Mouse (Mus musculus) forebrain, embryonic 14.5 days (tissue): ENCODE data around the gene Esr2. TPM values are rescaled to one million over a fixed set of nuclear protein-coding genes. Genes with fewer than 3 reads are reported as not detected.

Experiments
- ATAC-seq: fragments of 200-750 bp; cut with Nextera tagmentation; 2 replicates; pipeline ENCODE4 v1.8.0; 2017; ENCODE audit warnings: mild to moderate bottlenecking, moderate library complexity
- DNase-seq: peaks from one replicate; pipeline ENCODE4 v3.0.0-alpha.2; 2015; ENCODE audit warnings: low spot score
- H3K27ac ChIP-seq: fragments of 300-500 bp; sonication (generic); 2 replicates; pipeline ENCODE4 v1.5.1; 2014; ENCODE audit warnings: low read depth, mild to moderate bottlenecking, control low read depth, low read length, moderate library complexity
- H3K27me3 ChIP-seq: fragments of 300-500 bp; sonication (generic); replicated peaks from 2 replicates; pipeline ENCODE4 v1.6.1; 2014; ENCODE audit warnings: low read length, control low read depth, mixed read lengths; ENCODE audit not compliant: control insufficient read depth, insufficient read depth
- H3K36me3 ChIP-seq: fragments of 300-500 bp; sonication (generic); 2 replicates; pipeline ENCODE4 v1.6.1; 2014; ENCODE audit warnings: low read length, control low read depth; ENCODE audit not compliant: control insufficient read depth, insufficient read depth
- H3K4me1 ChIP-seq: fragments of 300-500 bp; sonication (generic); 2 replicates; pipeline ENCODE4 v1.6.1; 2014; ENCODE audit warnings: antibody characterized with exemption, low read length, control low read depth; ENCODE audit not compliant: control insufficient read depth, insufficient read depth
- H3K4me2 ChIP-seq: fragments of 300-500 bp; sonication (generic); 2 replicates; pipeline ENCODE4 v1.6.1; 2014; ENCODE audit warnings: mild to moderate bottlenecking, control low read depth, low read length
- H3K4me3 ChIP-seq: fragments of 300-500 bp; sonication (generic); 2 replicates; pipeline ENCODE4 v1.5.1; 2014; ENCODE audit warnings: low read depth, low read length, control low read depth
- H3K9ac ChIP-seq: fragments of 300-500 bp; sonication (generic); 2 replicates; pipeline ENCODE4 v1.6.1; 2014; ENCODE audit warnings: mild to moderate bottlenecking, low read length, control low read depth, moderate library complexity
- H3K9me3 ChIP-seq: fragments of 300-500 bp; sonication (generic); replicated peaks from 2 replicates; pipeline ENCODE4 v1.6.1; 2016; ENCODE audit warnings: low read length, control low read depth, mixed read lengths; ENCODE audit not compliant: control insufficient read depth
- WGBS: fragments of 180-500 bp; shearing (Covaris S2); extraction: QIAGEN DNeasy Blood & Tissue Kit; methylation state at CpG from one replicate; pipeline ENCODE4 v1.1.7; 2014; 5-methylcytosine and 5-hydroxymethylcytosine counted together
- polyA plus RNA-seq: library from polyadenylated mRNA; unstranded; fragments of >200 nt; fragmentation: Nextera tagmentation; extraction: Ambion mirVana; gene quantifications from 2 replicates; pipeline ENCODE4 v1.2.1, GENCODE M21; 2014

Gene Esr2
- polyA plus RNA-seq, 1 experiment from 2014 or later = 0.05 TPM

- DNase-seq (no peak), ATAC-seq (no peak)
- no peak overlapping the region for H3K4me3 ChIP-seq
- H3K4me1 ChIP-seq = no peaks in the 10 kb centered on the region
- no peak overlapping the region for H3K4me2 ChIP-seq
- H3K9ac ChIP-seq = no peak overlapping the region
- H3K27ac ChIP-seq = no peak overlapping the region
- no peaks in the 10 kb centered on the region for H3K9me3 ChIP-seq
- no peaks in the 10 kb centered on the region for H3K27me3 ChIP-seq
- H3K36me3 ChIP-seq = peaks cover 97% of the 10 kb centered on the region
- 93% methylated on average over 20 of the region's 20 CpGs for WGBS
Measured at GRCm38 (mm10) chr12:76104596-76105351, 72.3 kb downstream of the Esr2 start.

- 86% methylated on average over 12 of the region's 12 CpGs for WGBS
- ATAC-seq = no peak
- H3K9ac ChIP-seq = no peak overlapping the region
Measured at GRCm38 (mm10) chr12:76102621-76103020, 74.4 kb downstream of the Esr2 start.

DNA sequence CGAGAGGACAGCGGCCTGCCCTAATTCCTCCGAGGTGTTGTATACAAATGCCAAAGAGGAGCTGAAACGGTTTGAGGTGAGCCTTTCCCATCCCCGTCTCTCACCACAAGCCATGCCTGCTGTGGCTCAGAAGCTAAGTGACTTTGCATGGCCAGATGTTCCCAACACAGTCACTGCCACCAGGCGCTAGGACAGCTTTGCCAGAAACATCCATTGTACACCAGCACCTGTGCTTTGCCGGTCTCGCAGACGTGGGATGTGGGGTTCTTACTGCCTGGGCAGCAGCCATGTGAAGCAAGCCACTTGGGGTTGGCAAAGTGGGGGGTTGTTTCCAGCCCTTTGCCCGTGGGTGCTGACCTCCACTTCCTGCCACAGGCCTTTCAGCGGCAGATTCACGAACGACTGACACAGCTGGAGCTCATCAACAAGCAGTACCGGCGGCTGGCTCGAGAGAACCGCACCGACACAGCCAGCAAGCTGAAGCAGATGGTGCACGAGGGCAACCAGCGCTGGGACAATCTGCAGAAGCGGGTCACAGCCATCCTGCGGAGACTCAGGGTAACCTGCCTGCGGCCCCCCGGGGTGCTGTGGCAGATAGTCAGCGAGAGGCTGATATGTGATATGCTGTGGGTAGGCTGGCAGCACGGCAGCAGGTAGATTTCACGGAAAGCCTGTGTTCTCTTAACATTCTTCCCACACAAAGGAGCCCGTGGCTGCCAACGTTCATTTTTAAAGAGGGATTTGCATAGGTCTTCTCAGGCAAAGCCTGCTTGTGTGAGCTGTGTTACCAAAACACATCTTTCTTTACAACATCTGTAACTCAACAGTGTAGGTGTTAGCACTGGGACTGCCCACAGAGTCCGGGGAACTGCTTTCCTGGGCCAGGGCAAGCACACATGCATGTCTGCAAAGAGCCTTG is 81.7 kb downstream of the Esr2 start:
- no peak overlapping the region for H3K4me2 ChIP-seq
- DNase-seq = no peak
- no peak for ATAC-seq
- no peaks in the 10 kb centered on the region for H3K27me3 ChIP-seq
- no peaks in the 10 kb centered on the region for H3K4me1 ChIP-seq
- no peak overlapping the region for H3K9ac ChIP-seq
- WGBS = 84% methylated on average over 30 of the region's 30 CpGs
- H3K9me3 ChIP-seq = no peaks in the 10 kb centered on the region
- H3K4me3 ChIP-seq = no peak overlapping the region
- H3K36me3 ChIP-seq = peaks cover 90% of the 10 kb centered on the region
- no peak overlapping the region for H3K27ac ChIP-seq

More at GRCm38 (mm10) chr12:76102621-76103020, 74.4 kb downstream of the Esr2 start:
- H3K36me3 ChIP-seq = peaks cover 97% of the 10 kb centered on the region
- no peaks in the 10 kb centered on the region for H3K9me3 ChIP-seq
- H3K4me2 ChIP-seq = no peak overlapping the region
- H3K27me3 ChIP-seq = no peaks in the 10 kb centered on the region
- DNase-seq = peak; percentile 22
- no peaks in the 10 kb centered on the region for H3K4me1 ChIP-seq
- H3K4me3 ChIP-seq = no peak overlapping the region
- H3K27ac ChIP-seq = no peak overlapping the region

- no peak for ATAC-seq
- Histone ChIP-seq H3K36me3 (peaks cover 84% of the 10 kb centered on the region), H3K9ac (no peak overlapping the region), H3K4me3 (no peak overlapping the region), H3K9me3 (no peaks in the 10 kb centered on the region), H3K27me3 (no peaks in the 10 kb centered on the region), H3K4me1 (no peaks in the 10 kb centered on the region), H3K4me2 (no peak overlapping the region), H3K27ac (no peak overlapping the region)
- DNase-seq = no peak
- 95% methylated on average over 15 of the region's 15 CpGs for WGBS
Measured at GRCm38 (mm10) chr12:76093613-76094588, 83.2 kb downstream of the Esr2 start.

- ATAC-seq (no peak), DNase-seq (no peak)
- 95% methylated on average over 11 of the region's 11 CpGs for WGBS
- no peak overlapping the region for H3K9ac ChIP-seq
- peaks cover 81% of the 10 kb centered on the region for H3K36me3 ChIP-seq
- no peaks in the 10 kb centered on the region for H3K4me1 ChIP-seq
- no peaks in the 10 kb centered on the region for H3K9me3 ChIP-seq
- no peak overlapping the region for H3K4me2 ChIP-seq
- no peaks in the 10 kb centered on the region for H3K27me3 ChIP-seq
- H3K27ac ChIP-seq = no peak overlapping the region
- no peak overlapping the region for H3K4me3 ChIP-seq
Measured at GRCm38 (mm10) chr12:76092789-76093466, 84.1 kb downstream of the Esr2 start.

DNA sequence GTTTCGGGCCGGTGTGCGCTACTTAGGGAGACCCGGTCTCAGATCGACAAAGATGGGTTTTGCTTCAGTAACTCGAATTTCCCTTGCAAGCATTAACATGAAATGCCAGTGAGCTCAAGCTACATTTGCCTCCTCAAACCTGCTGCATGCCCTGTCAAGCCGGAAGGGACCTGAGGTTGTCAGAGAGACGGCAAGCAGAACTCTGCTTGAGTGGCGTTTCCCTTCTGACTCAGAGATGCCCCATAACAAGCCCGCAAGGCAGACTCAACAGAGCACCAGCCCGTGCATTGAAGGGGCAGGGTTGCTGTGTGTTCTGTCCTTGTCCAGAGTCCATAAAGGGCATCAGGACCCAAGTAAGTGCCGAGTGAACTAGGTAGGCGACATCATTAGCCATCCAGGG is 90.0 kb downstream of the Esr2 start:
- H3K9me3 ChIP-seq = no peaks in the 10 kb centered on the region
- no peak for DNase-seq
- H3K4me3 ChIP-seq = no peak overlapping the region
- no peak for ATAC-seq
- no peaks in the 10 kb centered on the region for H3K4me1 ChIP-seq
- peaks cover 42% of the 10 kb centered on the region for H3K36me3 ChIP-seq
- H3K9ac ChIP-seq = no peak overlapping the region
- WGBS = 90% methylated on average over 13 of the region's 13 CpGs
- H3K4me2 ChIP-seq = no peak overlapping the region
- H3K27me3 ChIP-seq = no peaks in the 10 kb centered on the region
- no peak overlapping the region for H3K27ac ChIP-seq

DNA sequence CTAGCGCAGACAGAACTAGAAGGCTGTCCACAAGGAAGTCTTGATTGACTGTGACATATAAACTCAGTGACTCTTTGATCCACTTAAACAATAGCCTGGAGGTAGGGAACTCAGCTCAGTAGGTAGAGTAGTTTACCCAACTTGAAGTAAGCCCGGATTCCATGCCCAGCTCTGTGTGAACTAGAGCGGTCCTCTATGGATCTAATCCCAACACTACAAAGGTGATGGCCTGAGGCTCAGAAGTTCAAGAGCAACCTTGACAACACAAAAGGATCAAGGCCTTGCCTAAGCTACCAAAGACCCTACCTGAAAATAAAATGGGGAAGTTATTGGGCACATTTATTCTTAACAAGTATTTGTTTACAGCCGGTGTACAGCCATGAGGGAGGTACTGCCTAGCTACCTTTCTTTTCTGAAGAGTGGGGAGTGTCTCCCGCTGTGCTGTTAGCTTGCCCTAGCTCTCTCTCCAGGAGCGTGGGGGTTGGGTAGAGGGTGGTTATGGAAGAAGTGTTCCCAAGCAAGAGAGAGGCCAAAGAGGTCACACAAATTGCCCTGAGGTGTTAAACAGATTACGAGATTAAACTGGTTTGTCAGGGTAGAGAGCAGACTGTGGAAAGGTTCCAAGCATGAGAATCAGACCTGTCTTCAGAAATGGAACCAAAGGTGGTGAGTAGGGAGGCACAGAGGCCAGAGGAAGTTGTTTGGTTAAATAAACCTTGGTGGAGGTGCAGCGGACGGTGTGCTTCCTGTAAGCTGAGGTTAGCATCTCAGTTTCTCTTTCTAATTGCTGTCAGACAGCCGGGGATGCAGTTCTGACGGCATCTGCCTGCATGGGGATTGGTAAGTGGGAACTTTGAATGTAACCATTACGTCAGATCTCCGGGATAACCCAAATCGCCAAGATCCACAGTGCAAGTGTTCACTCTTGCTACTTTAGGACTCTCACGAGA is 90.8 kb downstream of the Esr2 start:
- WGBS = 75% methylated on average over 15 of the region's 15 CpGs

More for the DNA sequence above, 90.8 kb downstream of the Esr2 start:
- ATAC-seq = no peak
- Histone ChIP-seq H3K9me3 (no peaks in the 10 kb centered on the region), H3K4me1 (0 out of 2 replicates have a peak, but pooled peaks cover 1% of the 10 kb centered on the region), H3K4me2 (no peak overlapping the region), H3K27ac (no peak overlapping the region), H3K36me3 (peaks cover 40% of the 10 kb centered on the region), H3K27me3 (no peaks in the 10 kb centered on the region), H3K4me3 (no peak overlapping the region), H3K9ac (no peak overlapping the region)
- no peak for DNase-seq
